Mouse (Mus musculus): Measurements from ENCODE around the gene Mms19. TPM values are rescaled to one million over a fixed set of nuclear protein-coding genes. Genes with fewer than 3 reads are reported as not detected.

Mms19 gene
- total RNA-seq, 1 experiment = 59.6 TPM

DNA sequence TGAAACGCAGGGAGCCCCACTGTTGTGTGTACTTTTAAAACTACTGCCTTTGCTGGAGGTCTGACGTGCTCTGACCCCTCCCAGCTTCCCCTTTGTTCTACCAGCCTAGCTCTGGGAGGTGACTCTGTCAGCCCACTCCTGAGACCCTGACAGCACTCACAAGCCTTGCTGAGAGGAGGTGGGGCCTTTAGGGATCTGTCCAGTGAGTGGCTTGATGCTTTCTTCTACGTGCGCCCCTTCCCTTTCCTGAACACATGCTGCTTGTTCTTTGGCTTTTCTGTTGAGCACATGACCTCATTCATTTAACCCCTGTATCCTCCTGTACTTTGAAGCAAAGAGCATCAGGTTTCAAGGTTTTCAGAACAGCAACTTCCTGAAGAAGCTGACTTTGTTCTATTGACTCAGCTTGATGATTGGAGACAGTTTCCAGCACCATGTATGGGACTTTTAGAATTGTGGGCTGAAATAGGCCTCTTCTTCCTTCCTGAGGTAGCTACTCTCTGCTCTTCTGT lies 38.1 kb upstream of the Mms19 start:
- TF ChIP-seq MAFK (IDR thresholded peaks at IDR 0.05; ENCODE audit: insufficient read depth, low read depth, low read length) (no peak), HCFC1 (IDR thresholded peaks at IDR 0.05; ENCODE audit: borderline replicate concordance, insufficient read depth, low read length) (no peak), CHD2 (IDR thresholded peaks at IDR 0.05; ENCODE audit: low read depth, low read length) (no peak), ZC3H11A (IDR thresholded peaks at IDR 0.05; ENCODE audit: borderline replicate concordance, low read depth, low read length) (no peak), ZNF384 (IDR thresholded peaks at IDR 0.05; ENCODE audit: low read depth, low read length) (no peak)
- H3K27ac ChIP-seq (ENCODE audit: insufficient read depth, low read depth, low read length, poor library complexity, severe bottlenecking) = no peak overlapping the region
- no peak overlapping the region for H3K4me3 ChIP-seq (ENCODE audit: insufficient read depth in 1 of 2, low read depth in 1 of 2, low read length in 2 of 2, poor library complexity in 1 of 2, severe bottlenecking in 1 of 2)
- H3K9ac ChIP-seq (ENCODE audit: insufficient read depth, low read depth, low read length, poor library complexity, severe bottlenecking) = no peak overlapping the region
- H3K36me3 ChIP-seq (ENCODE audit: control insufficient read depth, insufficient read depth, low read length, poor library complexity, severe bottlenecking) = no peaks in the 10 kb centered on the region
- peaks cover 2 to 23% of the 10 kb centered on the region in 2 experiments; a peak in 3 of 4 replicates for H3K4me1 ChIP-seq (ENCODE audit: control insufficient read depth in 2 of 2, insufficient read depth in 2 of 2, low read length in 2 of 2, poor library complexity in 1 of 2)
- no peaks in the 10 kb centered on the region for H3K9me3 ChIP-seq (ENCODE audit: control insufficient read depth, insufficient read depth, low read depth, low read length)
- in situ Hi-C loops (cut with MboI; ENCODE audit: low sequenced_read_pairs in 2 of 2, unreplicated experiment in 2 of 2) = no loop called here
- DNase-seq (ENCODE audit: low read depth, low spot score) = no peak

DNA sequence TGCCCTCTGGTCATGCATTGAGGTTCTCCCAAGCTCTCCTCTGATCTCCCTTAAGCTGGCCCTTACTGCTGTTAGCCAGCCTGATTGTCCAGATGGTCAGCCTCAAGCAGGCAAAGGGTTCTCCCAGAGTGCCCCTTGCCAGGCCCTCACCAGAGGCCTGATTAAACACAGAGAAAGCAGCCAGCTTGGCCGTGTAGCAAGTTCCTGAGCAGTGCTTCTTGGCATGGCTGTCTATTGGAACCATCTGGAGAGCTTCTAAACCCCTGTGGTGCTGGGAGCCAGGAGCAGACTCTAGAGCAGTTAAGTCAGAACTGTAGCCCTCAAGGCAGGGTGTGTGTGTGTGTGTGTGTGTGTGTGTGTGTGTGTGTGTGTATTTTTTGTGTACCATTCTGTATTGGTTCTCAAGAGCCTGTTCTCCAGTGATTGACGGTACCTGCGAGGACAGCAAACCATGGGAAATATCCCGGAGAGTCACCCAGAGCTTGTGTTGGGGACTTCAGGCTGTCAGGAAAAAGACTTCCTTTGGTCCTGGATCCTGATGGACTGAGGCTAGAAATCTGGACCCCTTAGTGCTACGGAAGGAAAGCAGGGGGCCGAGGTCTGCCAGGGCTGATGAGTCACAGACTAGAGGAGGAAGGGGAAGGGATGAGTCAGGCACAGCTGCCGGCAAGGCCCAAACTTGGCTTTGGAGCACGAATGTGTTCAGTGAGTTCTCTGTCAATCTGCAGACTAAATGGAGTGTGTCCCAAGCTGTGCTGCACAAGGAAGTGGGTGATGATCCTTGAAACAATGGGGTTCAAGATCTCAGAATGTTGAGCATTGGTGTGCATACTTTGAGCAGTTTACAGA lies 36.7 kb upstream of the Mms19 start:
- DNase-seq (ENCODE audit: low read depth, low spot score) = no peak
- TF ChIP-seq ZNF384 (IDR thresholded peaks at IDR 0.05; ENCODE audit: low read depth, low read length) (no peak), HCFC1 (IDR thresholded peaks at IDR 0.05; ENCODE audit: borderline replicate concordance, insufficient read depth, low read length) (no peak), CHD2 (IDR thresholded peaks at IDR 0.05; ENCODE audit: low read depth, low read length) (no peak), ZC3H11A (IDR thresholded peaks at IDR 0.05; ENCODE audit: borderline replicate concordance, low read depth, low read length) (no peak), MAFK (IDR thresholded peaks at IDR 0.05; ENCODE audit: insufficient read depth, low read depth, low read length) (no peak)
- Histone ChIP-seq H3K9me3 (ENCODE audit: control insufficient read depth, insufficient read depth, low read depth, low read length) (no peaks in the 10 kb centered on the region), H3K36me3 (ENCODE audit: control insufficient read depth, insufficient read depth, low read length, poor library complexity, severe bottlenecking) (no peaks in the 10 kb centered on the region), H3K9ac (ENCODE audit: insufficient read depth, low read depth, low read length, poor library complexity, severe bottlenecking) (no peak overlapping the region), H3K4me3 (ENCODE audit: insufficient read depth in 1 of 2, low read depth in 1 of 2, low read length in 2 of 2, poor library complexity in 1 of 2, severe bottlenecking in 1 of 2) (no peak overlapping the region), H3K27ac (ENCODE audit: insufficient read depth, low read depth, low read length, poor library complexity, severe bottlenecking) (no peak overlapping the region; the same call in 1 of the 2 replicates), H3K4me1 (ENCODE audit: control insufficient read depth in 2 of 2, insufficient read depth in 2 of 2, low read length in 2 of 2, poor library complexity in 1 of 2) (peaks cover 2 to 19% of the 10 kb centered on the region in 2 experiments; a peak in 3 of 4 replicates)
- in situ Hi-C loops (cut with MboI; ENCODE audit: low sequenced_read_pairs in 2 of 2, unreplicated experiment in 2 of 2) = no loop called here

DNA sequence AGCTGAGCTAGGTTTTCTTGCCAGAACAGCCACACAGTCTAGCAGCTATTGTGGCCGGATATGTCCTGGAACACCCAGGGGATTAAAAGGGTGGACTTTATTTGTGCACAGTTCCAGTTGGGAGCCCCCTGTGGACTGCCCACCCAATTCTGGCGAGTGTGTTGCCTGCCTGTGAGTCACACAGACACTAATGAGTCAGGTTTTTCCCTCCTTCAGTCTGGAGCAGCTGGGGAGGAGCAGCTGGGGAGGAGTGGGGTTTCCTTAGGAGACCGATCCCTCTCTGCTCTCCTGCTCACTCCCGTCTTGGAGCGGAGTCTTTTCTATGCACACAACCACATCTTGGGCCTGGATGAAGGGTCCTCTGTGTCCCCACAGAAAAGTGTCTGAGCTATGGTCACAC lies 35.9 kb upstream of the Mms19 start:
- Histone ChIP-seq H3K4me1 (ENCODE audit: control insufficient read depth in 2 of 2, insufficient read depth in 2 of 2, low read length in 2 of 2, poor library complexity in 1 of 2) (peaks cover 0 to 11% of the 10 kb centered on the region in 2 experiments; a peak in 2 of 4 replicates), H3K27ac (ENCODE audit: insufficient read depth, low read depth, low read length, poor library complexity, severe bottlenecking) (no peak overlapping the region), H3K36me3 (ENCODE audit: control insufficient read depth, insufficient read depth, low read length, poor library complexity, severe bottlenecking) (peaks cover 1% of the 10 kb centered on the region; the same call in 1 of the 2 replicates), H3K9me3 (ENCODE audit: control insufficient read depth, insufficient read depth, low read depth, low read length) (no peaks in the 10 kb centered on the region), H3K4me3 (ENCODE audit: insufficient read depth in 1 of 2, low read depth in 1 of 2, low read length in 2 of 2, poor library complexity in 1 of 2, severe bottlenecking in 1 of 2) (no peak overlapping the region), H3K9ac (ENCODE audit: insufficient read depth, low read depth, low read length, poor library complexity, severe bottlenecking) (no peak overlapping the region)
- TF ChIP-seq MAFK (IDR thresholded peaks at IDR 0.05; ENCODE audit: insufficient read depth, low read depth, low read length) (no peak), ZC3H11A (IDR thresholded peaks at IDR 0.05; ENCODE audit: borderline replicate concordance, low read depth, low read length) (no peak), CHD2 (IDR thresholded peaks at IDR 0.05; ENCODE audit: low read depth, low read length) (no peak), HCFC1 (IDR thresholded peaks at IDR 0.05; ENCODE audit: borderline replicate concordance, insufficient read depth, low read length) (no peak), ZNF384 (IDR thresholded peaks at IDR 0.05; ENCODE audit: low read depth, low read length) (no peak)
- no peak for DNase-seq (ENCODE audit: low read depth, low spot score)
- in situ Hi-C loops (cut with MboI; ENCODE audit: low sequenced_read_pairs in 2 of 2, unreplicated experiment in 2 of 2) = no loop called here

GRCm38 (mm10) chr19:42016251-42016650 lies 35.3 kb upstream of the Mms19 start:
- in situ Hi-C loops (cut with MboI; ENCODE audit: low sequenced_read_pairs in 2 of 2, unreplicated experiment in 2 of 2) = no loop called here
- peaks cover 0 to 9% of the 10 kb centered on the region in 2 experiments; a peak in 2 of 4 replicates for H3K4me1 ChIP-seq (ENCODE audit: control insufficient read depth in 2 of 2, insufficient read depth in 2 of 2, low read length in 2 of 2, poor library complexity in 1 of 2)
- no peak overlapping the region for H3K27ac ChIP-seq (ENCODE audit: insufficient read depth, low read depth, low read length, poor library complexity, severe bottlenecking)
- no peak overlapping the region for H3K4me3 ChIP-seq (ENCODE audit: insufficient read depth in 1 of 2, low read depth in 1 of 2, low read length in 2 of 2, poor library complexity in 1 of 2, severe bottlenecking in 1 of 2)
- no peak overlapping the region for H3K9ac ChIP-seq (ENCODE audit: insufficient read depth, low read depth, low read length, poor library complexity, severe bottlenecking)
- peaks cover 3% of the 10 kb centered on the region; the same call in 1 of the 2 replicates for H3K36me3 ChIP-seq (ENCODE audit: control insufficient read depth, insufficient read depth, low read length, poor library complexity, severe bottlenecking)
- no peak for DNase-seq (ENCODE audit: low read depth, low spot score)
- no peak for TF ChIP-seq MAFK (IDR thresholded peaks at IDR 0.05; ENCODE audit: insufficient read depth, low read depth, low read length)
- TF ChIP-seq ZNF384 (IDR thresholded peaks at IDR 0.05; ENCODE audit: low read depth, low read length) = no peak
- no peak for TF ChIP-seq ZC3H11A (IDR thresholded peaks at IDR 0.05; ENCODE audit: borderline replicate concordance, low read depth, low read length)
- no peak for TF ChIP-seq HCFC1 (IDR thresholded peaks at IDR 0.05; ENCODE audit: borderline replicate concordance, insufficient read depth, low read length)
- no peak for TF ChIP-seq CHD2 (IDR thresholded peaks at IDR 0.05; ENCODE audit: low read depth, low read length)
- no peaks in the 10 kb centered on the region for H3K9me3 ChIP-seq (ENCODE audit: control insufficient read depth, insufficient read depth, low read depth, low read length)
